Mouse (Mus musculus) kidney, postnatal 0 days (tissue): ENCODE data around the gene Napb. TPM values are rescaled to one million over a fixed set of nuclear protein-coding genes. Genes with fewer than 3 reads are reported as not detected.
"Not testable (repeated sequence)": the region's sequence is repeated elsewhere in the genome, so short reads cannot be mapped to it uniquely, and the experiment has no call there.

Experiments used
- ATAC-seq: fragments of 200-750 bp; cut with Nextera tagmentation; replicated peaks from 2 replicates; pipeline ENCODE4 v1.8.0; 2017; ENCODE audit warnings: low read depth, moderate number of reproducible peaks, moderate TSS enrichment, moderate library complexity; ENCODE audit not compliant: low FRiP score
- DNase-seq: peaks from one replicate; pipeline ENCODE4 v3.0.0-alpha.2; 2016; ENCODE audit warnings: low spot score
- H3K27ac ChIP-seq: fragments of 300-500 bp; sonication (generic); 2 replicates; pipeline ENCODE4 v1.5.1; 2014; ENCODE audit warnings: mild to moderate bottlenecking
- H3K27me3 ChIP-seq: fragments of 300-500 bp; sonication (generic); 2 replicates; pipeline ENCODE4 v1.6.1; 2014; ENCODE audit warnings: low read length, mixed read lengths; ENCODE audit not compliant: insufficient read depth
- H3K36me3 ChIP-seq: fragments of 300-500 bp; sonication (generic); 2 replicates; pipeline ENCODE4 v1.6.1; 2014; ENCODE audit warnings: low read length, mixed read lengths; ENCODE audit not compliant: insufficient read depth
- H3K4me1 ChIP-seq: fragments of 300-500 bp; sonication (generic); replicated peaks from 2 replicates; pipeline ENCODE4 v1.6.1; 2014; ENCODE audit warnings: antibody characterized with exemption, low read length, mixed read lengths; ENCODE audit not compliant: insufficient read depth
- H3K4me2 ChIP-seq: fragments of 300-500 bp; sonication (generic); 2 replicates; pipeline ENCODE4 v1.6.1; 2014; ENCODE audit warnings: mild to moderate bottlenecking, low read length, moderate library complexity, mixed read lengths
- H3K4me3 ChIP-seq: fragments of 300-500 bp; sonication (generic); replicated peaks from 2 replicates; pipeline ENCODE4 v1.5.1; 2014; ENCODE audit warnings: low read depth, low read length
- H3K9ac ChIP-seq: fragments of 300-500 bp; sonication (generic); 2 replicates; pipeline ENCODE4 v1.6.1; 2014; ENCODE audit warnings: low read depth, low read length
- H3K9me3 ChIP-seq: fragments of 300-500 bp; sonication (generic); replicated peaks from 2 replicates; pipeline ENCODE4 v1.6.1; 2016; ENCODE audit warnings: low read length, inconsistent platforms, mixed read lengths
- CTCF ChIP-seq: IDR thresholded peaks from 2 replicates; pipeline ENCODE4 v1.5.1; 2016; ENCODE audit warnings: antibody characterized with exemption, low read depth, mild to moderate bottlenecking, moderate library complexity
- WGBS: fragments of 180-500 bp; shearing (Covaris S2); extraction: QIAGEN DNeasy Blood & Tissue Kit; methylation state at CpG from one replicate; pipeline ENCODE4 v1.1.7; 2014; 5-methylcytosine and 5-hydroxymethylcytosine counted together
- polyA plus RNA-seq: library from polyadenylated mRNA; unstranded; fragments of >200 nt; fragmentation: Nextera tagmentation; extraction: Ambion mirVana; gene quantifications from 2 replicates; pipeline ENCODE4 v1.2.1, GENCODE M21; 2015

Napb gene
- polyA plus RNA-seq = 1.3 and 1.4 TPM in 2 replicates

- 4% methylated on average over 18 of the region's 18 CpGs for WGBS
- ATAC-seq (peak; percentile 99), DNase-seq (peak; percentile 96)
- H3K9ac ChIP-seq = peak within 1 kb of the TSS; percentile 70
- no peaks in the 10 kb centered on the region for H3K36me3 ChIP-seq
- H3K27me3 ChIP-seq = no peaks in the 10 kb centered on the region
- no peak within 1 kb of the TSS for H3K27ac ChIP-seq
- H3K4me2 ChIP-seq = peak within 1 kb of the TSS; percentile 91
- peak within 1 kb of the TSS; percentile 75 for H3K4me3 ChIP-seq
- H3K4me1 ChIP-seq = 0 out of 2 replicates have a peak, but pooled peaks cover 8% of the 10 kb centered on the region
- TF ChIP-seq CTCF = 0 out of 2 replicates have a peak, but pooled peaks have one; percentile 4
- no peaks in the 10 kb centered on the region for H3K9me3 ChIP-seq
These were observed at the start of gene Napb for GRCm38 (mm10) chr2:148732327-148733000. Gene Napb (minus strand): TSS chr2:148732467.

GRCm38 (mm10) chr2:148781709-148782108 lies 49.4 kb upstream of the Napb start, which contains the start of gene 8030411F24Rik:
Gene 8030411F24Rik (plus strand): TSS chr2:148782009.
- Histone ChIP-seq H3K27me3 (no peaks in the 10 kb centered on the region), H3K4me2 (no peak within 1 kb of the TSS), H3K36me3 (no peaks in the 10 kb centered on the region), H3K27ac (no peak within 1 kb of the TSS), H3K4me1 (no peaks in the 10 kb centered on the region), H3K9me3 (no peaks in the 10 kb centered on the region), H3K9ac (no peak within 1 kb of the TSS), H3K4me3 (no peak within 1 kb of the TSS)
- ATAC-seq (no peak), DNase-seq (no peak)
- WGBS = 39% methylated on average over 1 of the region's 1 CpGs
- TF ChIP-seq CTCF = no peak

GRCm38 (mm10) chr2:148771397-148771796 lies 39.1 kb upstream of the Napb start, which contains the start of gene Cst11:
Gene Cst11 (minus strand): TSS chr2:148771497.
- H3K4me2 ChIP-seq, H3K9ac ChIP-seq, DNase-seq, H3K27ac ChIP-seq, ATAC-seq, H3K36me3 ChIP-seq, H3K9me3 ChIP-seq, H3K27me3 ChIP-seq, H3K4me3 ChIP-seq, H3K4me1 ChIP-seq: not testable (repeated sequence)
- WGBS = 80% methylated on average over 4 of the region's 4 CpGs

- no peaks in the 10 kb centered on the region for H3K4me1 ChIP-seq
- ATAC-seq (0 out of 2 replicates have a peak, but pooled peaks have one; percentile 25), DNase-seq (no peak)
- no peaks in the 10 kb centered on the region for H3K36me3 ChIP-seq
- H3K9ac ChIP-seq = no peak overlapping the region
- no peak overlapping the region for H3K27ac ChIP-seq
- H3K4me3 ChIP-seq = no peak overlapping the region
- H3K27me3 ChIP-seq = no peaks in the 10 kb centered on the region
- 91% methylated on average over 1 of the region's 1 CpGs for WGBS
- no peaks in the 10 kb centered on the region for H3K9me3 ChIP-seq
- H3K4me2 ChIP-seq = no peak overlapping the region
- TF ChIP-seq CTCF = no peak
These were observed 31.6 kb upstream of the Napb start for GRCm38 (mm10) chr2:148763648-148764388.

- WGBS = 55% methylated on average over 1 of the region's 1 CpGs
These were observed 22.1 kb upstream of the Napb start for GRCm38 (mm10) chr2:148754310-148754846.

More at GRCm38 (mm10) chr2:148754310-148754846, 22.1 kb upstream of the Napb start:
- no peaks in the 10 kb centered on the region for H3K9me3 ChIP-seq
- no peak overlapping the region for H3K9ac ChIP-seq
- DNase-seq (no peak), ATAC-seq (no peak)
- H3K27me3 ChIP-seq = no peaks in the 10 kb centered on the region
- H3K4me3 ChIP-seq = no peak overlapping the region
- H3K27ac ChIP-seq = no peak overlapping the region
- no peak overlapping the region for H3K4me2 ChIP-seq
- no peaks in the 10 kb centered on the region for H3K4me1 ChIP-seq
- TF ChIP-seq CTCF = no peak
- no peaks in the 10 kb centered on the region for H3K36me3 ChIP-seq
